Mouse (Mus musculus): ENCODE results near the gene U90926. TPM values are rescaled to one million over a fixed set of nuclear protein-coding genes. Genes with fewer than 3 reads are reported as not detected.

The U90926 gene
- 1.6 TPM in 1 of 2 replicates, not detected in the other for polyA plus RNA-seq (2012; ENCODE audit: insufficient read depth, insufficient read length, missing spikeins)

DNA sequence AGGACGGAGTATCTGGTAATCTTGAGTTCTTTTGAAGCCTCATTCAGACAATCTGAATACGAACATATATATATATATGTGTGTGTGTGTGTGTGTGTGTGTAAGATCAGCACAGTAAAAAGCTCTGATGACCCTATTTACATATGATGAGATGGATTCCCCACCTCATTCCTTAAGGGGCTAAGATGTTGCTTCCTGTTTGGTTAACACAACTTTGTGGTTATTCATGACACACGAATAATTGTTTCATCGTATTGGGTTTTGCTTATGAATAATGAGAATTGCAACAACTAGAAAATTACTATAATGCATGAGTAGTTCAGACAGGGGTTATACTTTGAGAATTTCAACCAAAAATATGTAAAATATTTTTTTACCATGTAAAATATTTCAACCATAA lies at the start of gene U90926:
U90926 (minus strand) TSS at position 101 of the 400 bp plus-strand sequence.
- TF ChIP-seq CTCF (IDR thresholded peaks at IDR 0.05; ENCODE audit: low read depth, low read length) (no peak), POLR2A (IDR thresholded peaks at IDR 0.05; ENCODE audit: borderline replicate concordance, low read depth, low read length) (no peak)
- H3K4me3 ChIP-seq (ENCODE audit: insufficient read depth, low read length), result no peak within 1 kb of the TSS
- peaks cover 10% of the 10 kb centered on the region for H3K4me1 ChIP-seq (ENCODE audit: control insufficient read depth, insufficient read depth, low read length)
- no peak within 1 kb of the TSS for H3K27ac ChIP-seq (ENCODE audit: insufficient read depth, low read depth, low read length)

- Histone ChIP-seq H3K4me3 (ENCODE audit: insufficient read depth, low read length) (no peak overlapping the region), H3K27ac (ENCODE audit: insufficient read depth, low read depth, low read length) (no peak overlapping the region), H3K4me1 (ENCODE audit: control insufficient read depth, insufficient read depth, low read length) (peaks cover 4% of the 10 kb centered on the region)
- no peak for TF ChIP-seq CTCF (IDR thresholded peaks at IDR 0.05; ENCODE audit: low read depth, low read length)
- TF ChIP-seq POLR2A (IDR thresholded peaks at IDR 0.05; ENCODE audit: borderline replicate concordance, low read depth, low read length), result no peak
Measured at GRCm38 (mm10) chr5:92263761-92264359, 48.7 kb upstream of the U90926 start.

GRCm38 (mm10) chr5:92262646-92263045 lies 47.4 kb upstream of the U90926 start:
- Histone ChIP-seq H3K27ac (ENCODE audit: insufficient read depth, low read depth, low read length) (no peak overlapping the region), H3K4me1 (ENCODE audit: control insufficient read depth, insufficient read depth, low read length) (peaks cover 4% of the 10 kb centered on the region), H3K4me3 (ENCODE audit: insufficient read depth, low read length) (no peak overlapping the region)
- TF ChIP-seq POLR2A (IDR thresholded peaks at IDR 0.05; ENCODE audit: borderline replicate concordance, low read depth, low read length) (no peak), CTCF (IDR thresholded peaks at IDR 0.05; ENCODE audit: low read depth, low read length) (no peak)

- Histone ChIP-seq H3K27ac (ENCODE audit: insufficient read depth, low read depth, low read length) (no peak within 1 kb of the TSS), H3K4me3 (ENCODE audit: insufficient read depth, low read length) (no peak within 1 kb of the TSS), H3K4me1 (ENCODE audit: control insufficient read depth, insufficient read depth, low read length) (peaks cover 13% of the 10 kb centered on the region)
- TF ChIP-seq POLR2A (IDR thresholded peaks at IDR 0.05; ENCODE audit: borderline replicate concordance, low read depth, low read length) (no peak), CTCF (IDR thresholded peaks at IDR 0.05; ENCODE audit: low read depth, low read length) (no peak)
Measured at GRCm38 (mm10) chr5:92256218-92256617, 41.0 kb upstream of the U90926 start, which contains the start of gene Ppef2. Gene Ppef2 (minus strand): TSS chr5:92256278.

GRCm38 (mm10) chr5:92254476-92254875 lies 39.3 kb upstream of the U90926 start:
- TF ChIP-seq POLR2A (IDR thresholded peaks at IDR 0.05; ENCODE audit: borderline replicate concordance, low read depth, low read length), result no peak
- TF ChIP-seq CTCF (IDR thresholded peaks at IDR 0.05; ENCODE audit: low read depth, low read length), result no peak
- H3K4me3 ChIP-seq (ENCODE audit: insufficient read depth, low read length), result no peak overlapping the region
- H3K4me1 ChIP-seq (ENCODE audit: control insufficient read depth, insufficient read depth, low read length), result peaks cover 13% of the 10 kb centered on the region
- no peak overlapping the region for H3K27ac ChIP-seq (ENCODE audit: insufficient read depth, low read depth, low read length)

GRCm38 (mm10) chr5:92252797-92253343 lies 37.7 kb upstream of the U90926 start:
- no peak overlapping the region for H3K27ac ChIP-seq (ENCODE audit: insufficient read depth, low read depth, low read length)
- H3K4me3 ChIP-seq (ENCODE audit: insufficient read depth, low read length), result no peak overlapping the region
- peaks cover 13% of the 10 kb centered on the region for H3K4me1 ChIP-seq (ENCODE audit: control insufficient read depth, insufficient read depth, low read length)
- TF ChIP-seq POLR2A (IDR thresholded peaks at IDR 0.05; ENCODE audit: borderline replicate concordance, low read depth, low read length), result no peak
- no peak for TF ChIP-seq CTCF (IDR thresholded peaks at IDR 0.05; ENCODE audit: low read depth, low read length)

- Histone ChIP-seq H3K4me3 (ENCODE audit: insufficient read depth, low read length) (no peak overlapping the region), H3K4me1 (ENCODE audit: control insufficient read depth, insufficient read depth, low read length) (peaks cover 13% of the 10 kb centered on the region), H3K27ac (ENCODE audit: insufficient read depth, low read depth, low read length) (no peak overlapping the region)
- TF ChIP-seq CTCF (IDR thresholded peaks at IDR 0.05; ENCODE audit: low read depth, low read length) (no peak), POLR2A (IDR thresholded peaks at IDR 0.05; ENCODE audit: borderline replicate concordance, low read depth, low read length) (no peak)
Measured at GRCm38 (mm10) chr5:92252031-92252430, 36.8 kb upstream of the U90926 start.

DNA sequence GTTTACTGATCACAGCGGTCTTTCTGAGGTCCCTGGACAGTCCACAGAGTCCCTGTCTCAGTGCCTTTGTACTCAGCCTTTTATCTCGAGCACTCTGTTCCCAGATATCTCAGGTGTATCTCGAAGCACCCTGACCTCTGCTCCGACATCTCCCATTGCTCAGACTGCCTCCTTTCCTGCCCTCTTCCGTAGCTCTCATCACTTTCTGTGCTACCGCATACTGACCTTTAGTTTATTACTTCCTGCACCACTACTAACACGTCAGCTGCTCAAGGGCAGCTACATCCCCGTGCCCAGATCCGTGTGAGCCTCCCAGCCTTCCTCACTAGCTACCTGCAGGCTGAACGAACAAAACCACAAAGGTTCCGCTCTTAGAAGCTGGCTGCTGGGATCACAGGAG lies 33.4 kb upstream of the U90926 start:
- Histone ChIP-seq H3K4me1 (ENCODE audit: control insufficient read depth, insufficient read depth, low read length) (peaks cover 3% of the 10 kb centered on the region), H3K27ac (ENCODE audit: insufficient read depth, low read depth, low read length) (no peak overlapping the region), H3K4me3 (ENCODE audit: insufficient read depth, low read length) (no peak overlapping the region)
- TF ChIP-seq CTCF (IDR thresholded peaks at IDR 0.05; ENCODE audit: low read depth, low read length) (no peak), POLR2A (IDR thresholded peaks at IDR 0.05; ENCODE audit: borderline replicate concordance, low read depth, low read length) (no peak)

DNA sequence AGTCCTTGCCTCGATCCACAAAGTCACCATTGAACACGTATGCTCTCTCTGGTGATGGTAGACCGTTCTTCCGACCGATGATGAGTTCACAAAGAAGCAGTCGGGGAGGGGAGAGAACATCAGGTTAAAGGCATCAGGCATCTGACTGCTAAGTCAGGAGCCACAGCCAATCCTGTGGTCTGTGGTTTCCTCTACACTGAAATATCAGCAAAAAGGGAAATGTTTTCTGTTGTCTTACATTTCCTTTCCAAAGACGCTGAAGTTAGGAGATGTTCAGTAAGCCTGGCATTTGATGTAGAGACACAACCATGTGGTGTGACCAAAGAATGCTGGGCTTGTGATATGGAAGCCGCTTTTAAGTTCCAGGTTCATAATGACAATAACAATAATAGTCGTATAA lies 30.3 kb upstream of the U90926 start:
- TF ChIP-seq POLR2A (IDR thresholded peaks at IDR 0.05; ENCODE audit: borderline replicate concordance, low read depth, low read length) (no peak), CTCF (IDR thresholded peaks at IDR 0.05; ENCODE audit: low read depth, low read length) (no peak)
- peaks cover 3% of the 10 kb centered on the region for H3K4me1 ChIP-seq (ENCODE audit: control insufficient read depth, insufficient read depth, low read length)
- no peak overlapping the region for H3K4me3 ChIP-seq (ENCODE audit: insufficient read depth, low read length)
- H3K27ac ChIP-seq (ENCODE audit: insufficient read depth, low read depth, low read length), result no peak overlapping the region

DNA sequence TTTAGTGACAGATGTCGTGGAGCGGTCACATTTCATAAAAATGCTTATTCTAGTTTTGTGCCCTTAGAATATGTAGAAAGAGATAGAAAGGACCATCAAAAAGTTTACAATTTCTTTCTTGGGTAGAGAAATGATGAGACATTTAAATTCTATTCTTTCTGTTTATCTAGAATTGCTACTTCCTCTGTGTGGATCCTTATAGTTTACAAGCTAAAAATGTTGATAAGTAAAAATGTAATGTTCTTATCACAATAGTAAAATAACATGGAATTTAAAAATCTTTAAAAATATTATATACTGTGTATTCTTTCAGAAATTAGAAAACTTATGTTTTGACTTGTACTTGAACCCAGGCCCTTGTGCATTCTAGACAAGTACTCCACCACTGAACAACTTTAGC lies 29.7 kb upstream of the U90926 start:
- TF ChIP-seq CTCF (IDR thresholded peaks at IDR 0.05; ENCODE audit: low read depth, low read length) (no peak), POLR2A (IDR thresholded peaks at IDR 0.05; ENCODE audit: borderline replicate concordance, low read depth, low read length) (no peak)
- Histone ChIP-seq H3K27ac (ENCODE audit: insufficient read depth, low read depth, low read length) (no peak overlapping the region), H3K4me3 (ENCODE audit: insufficient read depth, low read length) (no peak overlapping the region), H3K4me1 (ENCODE audit: control insufficient read depth, insufficient read depth, low read length) (peaks cover 3% of the 10 kb centered on the region)

Data from bone marrow macrophage, adult 2 months (primary cell).